Mouse (Mus musculus) embryonic facial prominence, embryonic 13.5 days (tissue): ENCODE measurements around the gene Synpo2. TPM values are rescaled to one million over a fixed set of nuclear protein-coding genes. Genes with fewer than 3 reads are reported as not detected.

Source experiments
- ATAC-seq: fragments of 200-750 bp; cut with Nextera tagmentation; 2 replicates; pipeline ENCODE4 v1.8.0; 2017; ENCODE audit warnings: low read depth; ENCODE audit not compliant: insufficient number of reproducible peaks, insufficient read depth, low FRiP score, low TSS enrichment
- H3K27ac ChIP-seq: fragments of 300-500 bp; sonication (generic); 2 replicates; pipeline ENCODE4 v1.5.1; 2015; ENCODE audit warnings: moderate library complexity, mild to moderate bottlenecking, inconsistent platforms
- H3K27me3 ChIP-seq: fragments of 300-500 bp; sonication (generic); 2 replicates; pipeline ENCODE4 v1.6.1; 2015; ENCODE audit warnings: mild to moderate bottlenecking, inconsistent platforms
- H3K36me3 ChIP-seq: fragments of 300-500 bp; sonication (generic); 2 replicates; pipeline ENCODE4 v1.6.1; 2015; ENCODE audit warnings: mild to moderate bottlenecking, inconsistent platforms
- H3K4me1 ChIP-seq: fragments of 300-500 bp; sonication (generic); 2 replicates; pipeline ENCODE4 v1.6.1; 2015; ENCODE audit warnings: inconsistent platforms
- H3K4me2 ChIP-seq: fragments of 300-500 bp; sonication (generic); 2 replicates; pipeline ENCODE4 v1.6.1; 2015; ENCODE audit warnings: moderate library complexity, mild to moderate bottlenecking, inconsistent platforms
- H3K4me3 ChIP-seq: fragments of 300-500 bp; sonication (generic); 2 replicates; pipeline ENCODE4 v1.5.1; 2015; ENCODE audit warnings: mild to moderate bottlenecking, inconsistent platforms
- H3K9ac ChIP-seq: fragments of 300-500 bp; sonication (generic); 2 replicates; pipeline ENCODE4 v1.6.1; 2015; ENCODE audit warnings: mild to moderate bottlenecking, inconsistent platforms
- H3K9me3 ChIP-seq: fragments of 300-500 bp; sonication (generic); 2 replicates; pipeline ENCODE4 v1.6.1; 2016; ENCODE audit warnings: inconsistent platforms
- WGBS: fragments of 180-500 bp; shearing (Covaris S2); methylation state at CpG from one replicate; pipeline ENCODE4 v1.1.7; 2015; ENCODE audit warnings: mixed read lengths; 5-methylcytosine and 5-hydroxymethylcytosine counted together
- polyA plus RNA-seq: library from polyadenylated mRNA; unstranded; fragments of >200 nt; fragmentation: Nextera tagmentation; extraction: Ambion mirVana; gene quantifications from 2 replicates; pipeline ENCODE4 v1.2.1, GENCODE M21; 2015

Synpo2 gene
- polyA plus RNA-seq, 1 experiment from 2014 or later = 7.2 TPM

DNA sequence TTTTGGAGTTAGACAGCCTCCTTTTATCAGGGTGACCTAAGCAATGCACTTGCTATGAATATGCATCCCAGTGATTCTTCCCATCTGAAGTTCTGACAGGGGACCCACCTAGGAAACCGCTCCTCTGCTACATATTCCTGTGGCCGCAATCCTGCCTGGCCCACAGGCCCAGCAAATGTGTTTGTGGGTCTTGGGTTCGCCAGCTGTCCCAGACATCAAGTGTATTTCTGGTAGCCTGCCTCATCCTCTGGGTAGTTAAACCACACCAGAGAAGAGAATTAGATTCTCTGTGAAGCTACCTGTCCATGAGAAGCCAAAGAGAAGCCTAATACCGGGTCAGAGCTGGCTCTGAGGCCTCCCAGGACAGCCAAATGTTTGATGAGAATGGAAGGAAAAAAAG is 90.0 kb downstream of the Synpo2 start:
- no peak overlapping the region for H3K4me2 ChIP-seq
- no peaks in the 10 kb centered on the region for H3K27me3 ChIP-seq
- no peaks in the 10 kb centered on the region for H3K4me1 ChIP-seq
- no peaks in the 10 kb centered on the region for H3K9me3 ChIP-seq
- H3K27ac ChIP-seq = no peak overlapping the region
- H3K9ac ChIP-seq = no peak overlapping the region
- no peaks in the 10 kb centered on the region for H3K36me3 ChIP-seq
- ATAC-seq = no peak
- no peak overlapping the region for H3K4me3 ChIP-seq
- 85% methylated on average over 4 of the region's 4 CpGs for WGBS

DNA sequence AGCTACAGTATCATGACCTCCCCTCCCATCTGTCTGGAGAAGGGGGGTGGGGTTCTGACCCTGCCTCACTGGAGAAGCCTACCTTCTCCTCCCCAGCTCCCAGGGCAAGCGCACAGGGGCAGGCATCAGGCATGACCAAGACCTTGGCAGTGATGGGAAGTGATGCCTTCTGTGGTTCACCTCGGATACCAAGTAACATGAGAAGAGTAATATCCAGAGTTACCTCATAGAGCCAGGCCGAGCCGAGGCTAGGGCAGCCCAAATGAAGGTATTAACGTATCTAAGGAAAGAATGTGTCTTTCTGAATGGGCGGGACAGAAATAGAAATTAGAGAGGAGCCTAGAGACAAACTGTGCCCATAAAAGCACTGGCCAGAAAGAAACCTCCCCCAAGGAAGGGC is 92.5 kb downstream of the Synpo2 start:
- H3K36me3 ChIP-seq = no peaks in the 10 kb centered on the region
- no peak overlapping the region for H3K4me2 ChIP-seq
- peaks cover 1% of the 10 kb centered on the region; the same call in 1 of the 2 replicates for H3K4me1 ChIP-seq
- H3K4me3 ChIP-seq = no peak overlapping the region
- H3K9me3 ChIP-seq = no peaks in the 10 kb centered on the region
- 71% methylated on average over 6 of the region's 6 CpGs for WGBS
- H3K27me3 ChIP-seq = no peaks in the 10 kb centered on the region
- H3K9ac ChIP-seq = no peak overlapping the region
- H3K27ac ChIP-seq = no peak overlapping the region
- ATAC-seq = no peak

DNA sequence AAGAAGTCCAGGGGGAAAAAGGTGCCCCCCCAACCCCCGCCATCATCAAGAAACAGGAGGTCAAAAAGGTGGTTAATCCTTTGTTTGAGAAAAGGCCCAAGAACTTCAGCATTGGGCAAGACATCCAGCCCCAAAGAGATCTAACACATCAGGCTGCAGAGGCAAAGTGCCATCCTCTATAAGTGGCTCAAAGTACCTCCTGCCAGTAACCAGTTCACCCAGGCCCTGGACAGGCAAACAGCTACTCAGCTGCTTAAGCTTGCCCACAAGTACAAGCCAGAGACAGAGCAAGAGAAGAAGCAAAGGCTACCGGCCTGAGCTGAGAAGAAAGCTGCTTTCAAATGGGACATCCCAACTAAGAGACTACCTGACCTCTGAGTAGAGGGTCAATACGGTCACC is 93.7 kb downstream of the Synpo2 start:
- Histone ChIP-seq H3K4me3 (no peak overlapping the region), H3K27me3 (no peaks in the 10 kb centered on the region), H3K4me2 (no peak overlapping the region), H3K4me1 (peaks cover 3% of the 10 kb centered on the region; the same call in 1 of the 2 replicates), H3K9me3 (no peaks in the 10 kb centered on the region), H3K9ac (no peak overlapping the region), H3K27ac (no peak overlapping the region), H3K36me3 (no peaks in the 10 kb centered on the region)
- ATAC-seq = no peak
- 80% methylated on average over 3 of the region's 3 CpGs for WGBS

DNA sequence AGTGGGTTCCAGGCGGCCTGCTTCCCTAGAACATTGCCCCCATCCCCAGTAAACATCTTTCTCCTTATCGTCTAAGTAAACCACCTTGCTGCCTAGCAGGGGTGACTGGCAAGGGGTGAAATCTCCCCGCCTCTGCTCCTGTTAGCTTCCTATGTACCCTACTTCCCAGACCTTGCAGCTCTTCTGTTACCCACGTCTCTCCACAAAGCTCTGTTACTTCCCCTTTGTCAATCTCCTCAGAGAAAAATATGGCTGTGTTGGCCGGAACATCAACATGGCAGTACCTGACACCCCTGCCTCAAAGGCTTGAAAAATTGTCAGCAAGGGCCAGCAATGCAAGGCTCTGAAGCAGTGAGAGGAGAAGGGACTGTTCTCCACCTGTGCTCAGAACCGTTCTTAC is 94.9 kb downstream of the Synpo2 start:
- peaks cover 3% of the 10 kb centered on the region; the same call in 1 of the 2 replicates for H3K4me1 ChIP-seq
- no peaks in the 10 kb centered on the region for H3K36me3 ChIP-seq
- no peak overlapping the region for H3K9ac ChIP-seq
- H3K9me3 ChIP-seq = no peaks in the 10 kb centered on the region
- 76% methylated on average over 6 of the region's 6 CpGs for WGBS
- H3K27me3 ChIP-seq = no peaks in the 10 kb centered on the region
- ATAC-seq = no peak
- H3K4me3 ChIP-seq = no peak overlapping the region
- no peak overlapping the region for H3K27ac ChIP-seq
- no peak overlapping the region for H3K4me2 ChIP-seq

DNA sequence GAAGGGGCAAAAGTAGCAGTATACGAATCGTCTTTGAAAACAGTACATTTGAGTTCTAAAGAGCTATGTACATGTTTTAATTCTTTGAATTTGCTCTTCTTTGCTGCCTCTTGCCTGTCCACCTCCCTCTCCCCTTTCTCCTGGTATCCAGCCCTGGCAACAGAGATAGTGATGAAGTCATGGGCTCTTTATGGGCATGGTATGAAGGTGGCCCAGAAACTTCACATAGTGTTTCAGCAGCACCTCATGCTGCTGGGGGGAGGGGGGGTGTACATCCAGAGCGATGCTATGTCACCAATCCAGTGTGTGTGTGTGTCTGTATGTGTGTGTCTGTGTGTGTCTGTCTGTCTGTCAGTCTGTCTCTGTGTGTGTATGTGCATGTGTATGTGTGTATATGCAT is 95.8 kb downstream of the Synpo2 start:
- Histone ChIP-seq H3K4me1 (peaks cover 3% of the 10 kb centered on the region; the same call in 1 of the 2 replicates), H3K4me2 (no peak overlapping the region), H3K9ac (no peak overlapping the region), H3K4me3 (no peak overlapping the region), H3K27me3 (no peaks in the 10 kb centered on the region), H3K36me3 (no peaks in the 10 kb centered on the region), H3K27ac (no peak overlapping the region), H3K9me3 (no peaks in the 10 kb centered on the region)
- ATAC-seq = no peak
- 90% methylated on average over 3 of the region's 3 CpGs for WGBS

DNA sequence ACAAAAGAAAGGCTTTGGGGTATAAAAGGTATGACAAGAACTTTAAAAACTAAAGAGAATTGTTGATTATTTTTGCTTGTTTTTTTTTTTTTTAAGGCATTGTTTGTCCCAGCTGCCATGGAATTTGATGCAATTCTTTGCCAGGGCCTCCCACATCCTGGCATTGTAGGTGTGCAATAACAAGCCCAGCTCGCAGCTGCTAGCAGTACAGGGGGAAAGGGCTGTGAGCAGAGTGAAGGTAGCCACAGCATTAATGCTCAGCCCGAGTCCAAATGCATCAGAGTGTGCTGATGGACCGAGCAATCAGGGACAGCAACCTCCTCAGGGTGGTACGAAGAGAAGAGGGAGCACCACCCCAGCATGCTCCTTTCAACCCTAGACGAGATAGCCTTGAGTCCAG is 96.3 kb downstream of the Synpo2 start:
- H3K27ac ChIP-seq = no peak overlapping the region
- no peaks in the 10 kb centered on the region for H3K9me3 ChIP-seq
- H3K36me3 ChIP-seq = no peaks in the 10 kb centered on the region
- H3K4me2 ChIP-seq = no peak overlapping the region
- H3K4me3 ChIP-seq = no peak overlapping the region
- no peak for ATAC-seq
- 71% methylated on average over 5 of the region's 5 CpGs for WGBS
- H3K27me3 ChIP-seq = no peaks in the 10 kb centered on the region
- H3K4me1 ChIP-seq = peaks cover 3% of the 10 kb centered on the region; the same call in 1 of the 2 replicates
- H3K9ac ChIP-seq = no peak overlapping the region

DNA sequence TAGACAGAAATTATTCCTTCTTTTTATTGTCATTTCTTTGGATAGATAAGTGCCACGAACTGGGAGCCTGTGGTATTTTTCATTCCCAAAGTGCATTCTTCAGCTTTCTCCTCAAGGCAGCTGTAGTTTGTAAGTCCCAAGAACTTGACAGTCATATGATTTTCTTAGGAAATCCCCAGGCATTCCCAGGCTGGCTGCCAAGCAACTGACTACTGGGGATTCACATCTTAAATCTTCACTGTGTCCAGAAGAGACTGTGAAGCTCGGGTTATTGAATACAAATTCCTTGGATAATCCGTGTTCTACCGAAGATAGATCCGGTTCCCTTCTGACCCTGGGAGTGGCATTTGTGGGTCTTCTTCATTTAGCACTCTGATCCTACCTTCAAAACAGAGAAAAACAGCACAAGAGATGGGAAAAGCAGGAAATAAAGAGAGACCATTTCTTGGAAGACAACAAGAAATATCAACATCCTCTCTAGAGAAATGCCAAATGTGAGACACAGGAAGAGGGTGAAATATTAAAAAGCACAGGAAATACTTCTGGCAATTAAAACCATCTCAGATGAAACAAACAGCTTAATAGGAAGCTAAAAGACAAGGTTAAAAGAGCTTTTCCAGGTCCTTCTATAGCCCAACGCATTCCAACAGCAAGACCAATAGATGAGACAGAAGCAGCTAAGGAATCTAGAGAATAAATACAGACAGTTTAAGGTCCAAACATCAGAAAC is 97.5 kb downstream of the Synpo2 start:
- no peak overlapping the region for H3K4me3 ChIP-seq
- no peaks in the 10 kb centered on the region for H3K36me3 ChIP-seq
- ATAC-seq = no peak
- WGBS = 58% methylated on average over 6 of the region's 6 CpGs
- no peak overlapping the region for H3K27ac ChIP-seq
- no peaks in the 10 kb centered on the region for H3K9me3 ChIP-seq
- no peaks in the 10 kb centered on the region for H3K27me3 ChIP-seq
- peaks cover 3% of the 10 kb centered on the region; the same call in 1 of the 2 replicates for H3K4me1 ChIP-seq
- no peak overlapping the region for H3K9ac ChIP-seq
- H3K4me2 ChIP-seq = no peak overlapping the region

DNA sequence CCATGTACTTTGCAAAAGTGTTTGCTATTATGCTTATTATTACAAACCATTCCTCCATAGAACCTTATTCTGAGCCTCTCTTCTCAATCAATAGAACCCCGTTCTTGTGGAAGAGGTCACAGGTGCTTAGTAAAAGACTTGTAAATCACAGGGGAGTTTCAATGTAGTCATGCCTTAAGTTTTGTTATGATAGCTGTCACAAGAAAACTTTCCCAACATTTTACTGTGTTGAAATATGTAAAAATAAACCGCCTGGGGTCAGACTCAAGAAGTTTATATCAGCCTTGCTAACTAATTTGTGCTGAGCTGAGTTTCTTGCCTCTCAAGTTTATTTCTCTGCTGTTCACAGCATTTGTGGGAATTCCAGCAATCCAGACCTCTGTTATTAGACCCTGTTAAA is 103.8 kb downstream of the Synpo2 start:
- WGBS = 76% methylated on average over 2 of the region's 2 CpGs

DNA sequence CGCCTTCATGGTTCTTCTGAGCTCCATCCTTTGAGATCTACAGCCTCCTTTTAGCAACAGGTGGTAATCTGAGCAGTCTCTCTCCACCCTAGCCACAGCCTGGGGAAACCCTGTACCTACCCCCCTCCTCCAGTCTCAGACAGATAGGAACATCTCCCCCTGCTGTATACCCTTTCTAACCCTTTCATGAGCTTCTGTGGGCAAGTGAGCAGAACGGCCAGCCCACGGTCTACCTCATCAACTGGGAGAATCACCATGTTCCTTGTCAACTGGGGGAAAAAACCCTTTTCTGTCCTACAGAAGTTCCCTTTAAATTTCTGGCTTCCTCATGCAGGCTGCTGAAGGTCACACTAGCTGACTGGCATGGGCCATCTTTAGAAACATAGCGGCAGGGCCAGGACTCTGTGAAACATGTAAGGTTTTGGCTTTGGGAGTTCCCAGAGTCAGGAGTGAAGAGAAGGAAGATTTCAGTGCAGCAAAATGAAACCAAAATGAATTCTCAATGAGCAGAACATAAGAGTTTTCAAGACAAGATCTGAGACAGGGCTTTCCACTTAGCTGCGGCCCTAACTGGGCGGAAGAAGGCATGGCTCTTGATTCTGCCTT is 104.7 kb downstream of the Synpo2 start:
- Histone ChIP-seq H3K4me1 (no peaks in the 10 kb centered on the region), H3K27me3 (0 out of 2 replicates have a peak, but pooled peaks cover 4% of the 10 kb centered on the region), H3K9ac (no peak overlapping the region), H3K4me2 (no peak overlapping the region), H3K27ac (no peak overlapping the region), H3K4me3 (no peak overlapping the region), H3K36me3 (no peaks in the 10 kb centered on the region), H3K9me3 (no peaks in the 10 kb centered on the region)
- WGBS = 91% methylated on average over 6 of the region's 6 CpGs
- ATAC-seq = no peak

More for the DNA sequence above, 103.8 kb downstream of the Synpo2 start:
- no peak overlapping the region for H3K9ac ChIP-seq
- H3K27me3 ChIP-seq = 0 out of 2 replicates have a peak, but pooled peaks cover 4% of the 10 kb centered on the region
- no peak overlapping the region for H3K4me3 ChIP-seq
- ATAC-seq = no peak
- no peaks in the 10 kb centered on the region for H3K4me1 ChIP-seq
- no peak overlapping the region for H3K27ac ChIP-seq
- H3K36me3 ChIP-seq = no peaks in the 10 kb centered on the region
- no peaks in the 10 kb centered on the region for H3K9me3 ChIP-seq
- no peak overlapping the region for H3K4me2 ChIP-seq

DNA sequence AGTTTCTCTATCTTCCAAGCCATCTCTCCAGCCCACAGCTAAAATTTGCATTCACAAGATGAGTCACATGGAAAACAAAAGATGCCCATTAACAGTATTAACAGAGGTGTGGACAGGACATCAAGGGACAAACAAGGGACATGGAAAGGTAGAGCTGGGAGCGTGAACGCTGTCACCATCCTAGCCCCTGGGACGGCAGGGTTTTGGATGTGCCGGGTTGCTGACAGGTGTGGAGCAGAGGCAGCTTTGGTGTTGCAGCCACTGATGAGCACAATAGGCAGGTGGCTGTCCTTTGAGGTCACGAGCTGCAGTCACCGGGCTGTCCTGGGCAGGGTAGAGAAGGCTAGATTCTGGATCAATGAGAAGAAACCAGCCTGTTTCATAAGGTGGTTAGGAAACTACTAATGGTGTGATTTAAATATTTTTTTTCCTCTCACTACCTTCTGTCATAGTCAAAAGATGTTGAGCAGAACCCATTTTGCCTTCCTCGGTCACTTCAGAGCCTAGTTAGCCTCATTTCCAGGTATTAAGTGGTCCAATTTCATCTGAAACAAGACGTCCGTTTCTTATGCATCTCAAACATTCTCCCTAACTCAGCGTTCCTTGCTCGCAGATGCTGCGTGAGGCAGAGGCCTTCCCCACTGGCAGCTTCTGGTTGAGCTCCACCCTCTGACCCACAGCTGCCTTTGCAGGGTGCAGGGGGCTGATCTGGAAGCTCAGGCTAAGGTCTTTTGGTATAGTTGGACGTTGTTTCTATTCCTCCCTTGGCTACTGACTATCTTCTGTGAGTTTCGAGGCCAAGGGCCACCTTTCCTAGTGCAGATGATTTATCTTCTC is 105.4 kb downstream of the Synpo2 start:
- Histone ChIP-seq H3K4me2 (no peak overlapping the region), H3K9me3 (no peaks in the 10 kb centered on the region), H3K27ac (no peak overlapping the region), H3K4me3 (no peak overlapping the region), H3K36me3 (no peaks in the 10 kb centered on the region), H3K9ac (no peak overlapping the region), H3K27me3 (0 out of 2 replicates have a peak, but pooled peaks cover 4% of the 10 kb centered on the region), H3K4me1 (no peaks in the 10 kb centered on the region)
- no peak for ATAC-seq
- 80% methylated on average over 14 of the region's 14 CpGs for WGBS

DNA sequence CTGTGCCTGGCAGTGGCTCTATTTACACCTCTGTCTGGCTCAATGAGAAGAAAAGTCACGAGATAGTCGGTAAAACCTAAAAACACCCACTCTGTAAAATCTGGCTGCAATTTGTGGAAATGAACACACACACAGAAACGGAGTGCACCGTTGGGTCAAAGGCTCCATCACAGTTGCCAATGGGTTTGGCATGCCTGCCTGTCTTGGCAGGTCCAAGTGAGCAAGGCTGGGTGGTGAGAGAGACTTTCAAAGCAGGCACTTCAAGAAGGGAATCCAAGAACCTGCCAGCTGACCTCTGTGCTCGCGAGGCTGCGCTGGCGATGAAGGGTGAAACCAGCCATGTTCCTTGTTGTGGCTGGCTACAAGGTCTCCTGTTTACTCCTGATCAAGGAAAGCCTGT is 107.2 kb downstream of the Synpo2 start:
- no peak for ATAC-seq
- H3K4me1 ChIP-seq = no peaks in the 10 kb centered on the region
- H3K9me3 ChIP-seq = no peaks in the 10 kb centered on the region
- WGBS = 71% methylated on average over 8 of the region's 8 CpGs
- H3K4me2 ChIP-seq = no peak overlapping the region
- H3K9ac ChIP-seq = no peak overlapping the region
- 0 out of 2 replicates have a peak, but pooled peaks cover 4% of the 10 kb centered on the region for H3K27me3 ChIP-seq
- H3K36me3 ChIP-seq = no peaks in the 10 kb centered on the region
- H3K27ac ChIP-seq = no peak overlapping the region
- H3K4me3 ChIP-seq = no peak overlapping the region
